Mouse (Mus musculus) NIH3T3 (cell line): Measurements from ENCODE around the gene Pigb.

ENCODE experiments used
- DNase-seq: peaks from one replicate; pipeline ENCODE4 v3.0.0-alpha.2; 2012; ENCODE audit warnings: low read depth

Gene Pigb

DNA sequence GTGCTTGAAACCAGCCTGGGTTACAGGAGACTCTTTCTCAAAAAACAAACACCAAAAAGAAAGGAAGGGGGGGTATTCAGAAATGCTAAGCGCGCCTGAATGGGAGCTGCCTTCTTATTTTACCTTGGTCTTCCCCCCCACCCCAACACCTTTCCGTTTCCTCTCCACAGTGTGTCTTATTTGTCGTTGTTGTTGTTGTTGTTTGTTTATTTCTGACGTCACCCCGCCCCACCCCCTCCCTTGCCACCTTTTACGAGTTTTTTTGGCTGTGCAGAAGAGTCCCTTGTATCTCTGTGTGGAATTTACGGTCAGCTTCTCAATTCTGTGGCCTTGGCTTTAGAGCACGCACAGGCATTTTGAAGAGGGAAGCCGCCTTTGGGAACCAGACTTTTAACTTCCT lies 5.5 kb upstream of the Pigb start:
- DNase-seq, result no peak

DNA sequence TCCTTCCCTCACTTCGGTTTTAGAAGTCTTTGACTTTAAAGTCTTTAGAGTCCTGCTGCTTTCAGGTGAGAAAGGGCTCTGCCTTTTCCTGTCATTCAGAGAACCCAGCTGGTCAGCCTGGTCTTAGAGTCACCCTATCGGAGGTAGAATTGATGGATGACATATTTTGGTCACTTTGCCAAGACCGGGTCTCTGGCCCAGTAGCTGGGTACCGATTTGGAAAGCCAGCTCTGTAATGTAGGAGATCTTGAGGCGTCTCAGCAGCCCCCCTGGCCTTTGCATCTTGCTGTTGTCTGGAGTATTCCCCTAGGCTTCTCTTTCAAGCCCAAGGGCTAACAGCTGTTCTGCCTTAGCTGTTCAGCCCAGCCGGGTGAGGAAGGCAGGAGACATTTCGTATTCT lies 5.0 kb upstream of the Pigb start:
- peak; percentile 11 for DNase-seq

GRCm38 (mm10) chr9:73044146-73045079 lies 4.2 kb upstream of the Pigb start, which contains the start of gene Rab27a:
TSS of gene Rab27a (plus strand) at chr9:73044854.
- DNase-seq, result peak; percentile 88

DNA sequence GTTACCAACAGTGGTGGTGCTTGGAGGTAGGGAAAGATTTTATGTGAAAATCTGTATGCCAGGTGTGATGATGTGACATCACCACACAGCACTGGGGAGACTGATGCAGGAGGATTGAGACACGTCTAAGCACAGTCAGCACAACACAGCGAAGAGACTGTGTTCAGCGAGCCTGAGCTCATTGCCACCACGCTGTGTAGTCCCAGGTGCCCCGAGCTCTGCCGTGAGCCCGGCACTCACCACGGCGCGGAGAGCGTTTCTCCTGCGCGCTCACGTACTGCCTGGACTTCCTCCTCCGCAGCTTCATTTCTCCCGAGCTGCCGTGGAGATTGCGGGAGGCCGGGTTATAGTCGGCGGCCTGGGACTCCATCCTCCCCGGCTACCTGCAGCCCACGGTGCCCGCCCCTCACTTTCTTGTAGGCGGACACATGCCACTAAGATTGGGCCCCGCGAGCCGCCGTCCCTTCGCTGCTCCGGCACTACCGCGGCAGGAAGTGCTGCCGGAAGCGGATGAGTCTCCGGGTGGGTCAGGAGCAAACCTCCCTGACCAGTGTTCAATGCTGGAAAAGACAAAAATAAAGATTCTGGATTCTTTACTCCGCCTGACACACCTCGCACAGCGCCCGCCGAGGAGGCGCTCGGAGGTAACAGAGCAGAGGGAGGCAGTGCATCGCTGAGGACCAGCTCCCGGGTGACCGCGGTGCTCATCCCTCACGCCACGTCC lies 794 bp downstream of the Pigb start:
- DNase-seq, result peak; percentile 88

DNA sequence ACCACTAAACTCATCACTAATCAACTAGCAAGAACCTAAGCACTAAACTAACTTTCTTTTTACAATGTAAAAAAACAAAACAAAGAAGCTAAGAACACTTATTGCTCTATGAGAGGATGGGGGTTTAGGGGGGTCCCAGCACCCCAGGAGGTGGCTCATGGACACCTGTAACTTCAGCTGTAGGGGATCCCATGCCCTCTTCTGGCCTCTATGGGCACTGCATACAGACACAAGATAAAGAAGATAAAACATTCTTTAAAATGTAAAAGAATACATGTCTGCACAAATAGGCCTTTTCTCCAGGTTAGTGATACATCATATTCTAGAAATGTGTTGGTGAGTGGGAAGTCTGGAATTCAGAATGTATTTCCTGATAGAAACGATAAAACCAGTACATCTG lies 6.8 kb downstream of the Pigb start:
- DNase-seq, result no peak

DNA sequence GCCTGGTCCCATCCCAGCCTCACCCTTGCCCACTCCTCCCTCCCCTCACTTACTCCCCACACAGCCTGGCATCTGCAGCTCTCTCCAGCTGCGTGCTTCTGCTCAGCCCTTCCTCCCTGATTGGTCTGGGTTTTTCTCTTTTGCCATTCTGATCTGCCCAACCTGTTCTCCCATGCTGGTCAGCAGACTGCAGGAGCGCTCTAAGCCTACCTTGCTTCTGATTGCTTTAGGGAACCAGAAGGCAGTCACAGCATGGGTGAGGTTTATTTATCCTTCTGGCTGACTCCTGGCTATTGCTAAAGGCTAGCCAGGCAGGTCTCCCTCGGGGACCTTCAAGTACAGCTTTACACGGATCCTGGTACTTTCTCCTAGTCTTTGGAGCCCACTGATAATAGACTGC lies 8.8 kb downstream of the Pigb start:
- DNase-seq, result no peak

- no peak for DNase-seq
These were observed 9.7 kb downstream of the Pigb start for GRCm38 (mm10) chr9:73030443-73030842.

DNA sequence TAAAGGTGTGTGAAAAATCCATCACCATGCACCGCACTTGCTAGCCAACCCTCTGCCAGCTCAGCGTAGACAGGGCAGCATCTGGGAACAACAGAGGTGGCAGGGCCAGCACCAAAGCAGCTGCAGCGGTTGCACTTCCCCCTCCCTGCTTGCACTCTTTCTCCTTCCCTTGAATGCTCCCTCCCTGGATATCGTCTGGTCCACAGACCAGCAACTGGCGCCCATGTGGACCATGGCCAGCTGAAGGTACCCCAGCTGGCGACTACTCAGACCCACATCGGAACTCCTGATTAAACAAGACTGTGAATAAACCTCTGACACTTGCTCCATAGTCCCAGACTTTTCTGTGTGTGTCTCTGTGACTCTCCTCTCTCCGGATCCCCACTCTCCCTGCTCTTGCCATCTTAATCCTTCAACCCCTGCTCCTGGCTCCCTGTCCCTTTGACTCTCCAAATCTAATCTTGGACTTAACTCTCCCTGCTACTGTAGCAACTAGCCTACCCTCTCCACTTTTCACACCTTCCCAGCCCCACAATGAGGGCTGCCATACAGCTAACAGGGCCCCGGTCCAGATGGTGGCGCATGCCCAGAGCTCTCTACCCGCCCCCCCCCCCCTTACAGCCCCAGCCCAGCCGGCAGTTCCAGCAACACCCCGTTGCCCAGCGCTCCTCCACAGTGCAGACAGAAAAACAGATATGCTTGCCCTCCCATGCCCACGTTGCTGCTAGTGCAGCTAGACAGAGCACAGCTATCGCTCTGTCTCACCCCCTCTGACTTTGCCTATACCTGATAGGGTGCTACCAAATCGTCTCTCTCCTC lies 14.2 kb downstream of the Pigb start:
- DNase-seq, result no peak

DNA sequence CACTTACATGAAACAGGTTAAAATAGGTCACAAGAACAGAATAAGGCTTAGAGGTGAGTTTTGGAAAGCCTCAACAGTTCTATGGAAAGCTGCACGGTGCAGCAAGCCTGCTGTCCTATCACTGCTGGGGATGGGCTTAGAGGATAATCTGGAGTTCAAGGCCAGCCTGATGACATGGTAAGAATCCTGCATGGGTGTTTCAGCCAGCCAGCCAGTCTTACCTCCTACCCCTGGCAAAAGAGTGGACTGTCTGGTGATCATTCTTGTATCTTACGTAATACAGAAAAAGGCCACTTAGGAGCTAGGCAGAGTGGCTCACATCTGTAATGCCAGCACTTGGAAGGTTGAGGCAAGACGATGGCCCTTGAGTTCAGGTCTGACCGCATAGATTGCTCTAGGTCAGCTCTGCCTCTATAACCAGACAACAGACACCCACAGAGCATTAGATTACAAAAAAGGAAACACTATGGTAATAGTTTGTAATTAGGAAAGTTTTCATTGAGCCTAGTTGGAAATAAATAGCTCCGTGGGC lies 19.5 kb downstream of the Pigb start:
- DNase-seq, result no peak

GRCm38 (mm10) chr9:73019841-73020240 lies 20.3 kb downstream of the Pigb start:
- no peak for DNase-seq

- DNase-seq, result no peak
These were observed 25.5 kb downstream of the Pigb start for GRCm38 (mm10) chr9:73014724-73015123.

GRCm38 (mm10) chr9:73012629-73013028 lies 27.5 kb downstream of the Pigb start:
- peak; percentile 2 for DNase-seq

DNA sequence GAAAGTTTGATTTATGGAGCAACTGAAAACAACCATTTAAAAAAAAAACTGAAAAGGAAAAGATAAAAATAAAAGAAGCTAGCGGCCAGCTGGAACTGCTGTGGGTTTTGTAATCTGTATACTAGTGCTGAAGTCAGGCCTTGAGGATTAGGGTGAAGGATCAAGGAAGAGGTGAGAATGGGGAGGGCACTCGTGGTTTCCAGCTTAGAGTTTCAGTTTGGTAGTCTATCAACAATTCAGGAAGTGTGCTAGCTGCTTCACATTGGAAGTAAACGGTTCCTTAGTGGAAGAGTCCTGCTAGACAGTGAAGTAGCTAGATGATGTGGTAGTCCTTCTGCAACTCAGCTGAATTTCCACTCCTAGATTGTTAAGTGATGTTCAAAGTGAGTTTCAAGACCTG lies 31.8 kb downstream of the Pigb start:
- no peak for DNase-seq

GRCm38 (mm10) chr9:73006175-73006574 lies 34.0 kb downstream of the Pigb start:
- DNase-seq, result no peak

DNA sequence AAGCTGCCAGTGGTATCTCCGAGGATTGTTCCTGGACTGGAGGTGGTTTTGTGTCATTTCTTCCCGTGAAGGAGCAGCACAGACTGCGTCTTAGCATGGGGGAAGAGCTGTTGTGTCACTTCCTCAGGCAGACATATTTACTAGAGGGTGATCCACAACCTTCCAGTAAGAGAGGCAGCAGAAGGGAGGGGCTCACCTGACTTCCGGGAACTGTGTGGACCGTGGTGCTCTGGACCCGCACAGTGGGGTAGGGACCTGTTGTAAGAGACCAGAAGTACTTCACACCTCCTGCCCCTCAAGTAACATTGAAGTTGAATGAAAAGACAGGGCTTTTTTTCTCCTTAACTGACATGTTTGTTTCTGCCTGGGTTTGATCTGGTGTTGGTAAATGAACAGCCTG lies 35.1 kb downstream of the Pigb start:
- DNase-seq, result no peak

- DNase-seq, result no peak
These were observed 36.1 kb downstream of the Pigb start for GRCm38 (mm10) chr9:73004076-73004475.

DNA sequence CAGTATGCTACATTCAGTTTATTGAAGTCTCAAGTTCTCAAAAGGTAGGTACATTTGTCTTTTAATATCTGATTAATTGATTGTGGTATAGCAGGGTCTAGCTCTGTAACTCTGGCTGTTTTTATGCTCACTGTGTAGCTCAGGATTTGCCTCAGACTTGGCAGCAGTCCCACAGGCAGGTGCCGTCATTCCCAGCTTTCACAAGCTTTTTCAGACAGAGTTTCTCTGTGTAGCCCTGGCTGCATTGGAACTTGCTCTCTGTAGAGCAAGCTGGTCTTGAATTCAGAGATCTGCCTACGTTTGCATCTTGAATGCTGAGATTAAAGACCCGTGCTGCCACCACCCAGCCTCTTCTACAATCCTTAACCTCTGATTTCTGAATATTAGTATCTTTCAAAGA lies 38.0 kb downstream of the Pigb start:
- DNase-seq, result no peak

DNA sequence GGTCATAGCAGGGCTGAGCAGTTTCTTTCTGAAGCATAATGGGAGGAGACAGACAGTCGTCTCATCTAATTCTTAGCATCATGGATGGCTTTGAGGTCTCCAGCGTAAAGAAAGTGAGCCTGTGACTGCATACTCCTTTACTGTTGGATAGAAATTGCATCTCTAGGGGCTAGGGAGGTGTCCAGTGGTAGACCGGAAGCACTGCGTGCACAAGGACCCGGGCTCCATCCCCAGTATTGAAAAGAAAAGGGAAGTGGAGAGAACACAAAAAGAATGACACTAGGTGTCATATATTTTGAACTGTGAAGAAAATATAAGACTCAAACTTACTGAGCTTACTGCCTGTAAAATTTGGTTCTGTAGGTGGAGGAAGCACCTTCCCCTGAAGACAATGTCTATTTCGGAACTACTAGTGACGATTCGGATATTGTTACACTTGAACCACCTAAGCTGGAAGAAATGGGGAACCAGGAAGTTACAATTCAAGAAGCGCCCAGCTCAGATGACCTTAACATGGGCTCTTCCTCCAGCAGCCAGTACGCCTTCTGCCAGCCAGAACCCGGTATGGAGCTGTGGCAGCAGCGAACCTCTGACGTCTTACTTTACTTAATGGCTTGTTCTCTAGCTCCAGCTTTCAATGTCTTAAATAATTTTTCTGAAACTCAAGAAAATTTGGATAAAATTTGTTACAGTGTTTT lies 38.7 kb downstream of the Pigb start:
- no peak for DNase-seq

- no peak for DNase-seq
These were observed 39.7 kb downstream of the Pigb start for GRCm38 (mm10) chr9:73000487-73000886.

DNA sequence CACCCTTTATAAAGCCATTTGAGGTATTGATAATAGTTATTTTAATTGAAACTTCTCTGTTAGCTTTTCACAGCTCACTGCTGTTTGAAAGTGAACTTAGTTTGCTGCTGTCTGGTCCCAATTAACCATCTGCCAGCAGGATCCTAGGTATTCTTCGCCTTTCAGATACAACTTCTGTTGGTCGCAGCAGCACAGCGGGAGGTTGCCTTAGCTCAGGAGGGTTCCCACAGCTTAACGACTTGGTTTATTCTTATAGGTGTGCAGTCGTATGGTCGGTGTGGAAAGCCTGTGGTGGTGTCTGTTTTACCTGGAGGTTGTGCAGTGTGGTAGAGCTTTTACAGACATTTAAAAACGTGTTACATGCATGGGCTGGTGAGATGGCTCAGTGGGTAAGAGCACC lies 43.4 kb downstream of the Pigb start:
- DNase-seq, result no peak

DNA sequence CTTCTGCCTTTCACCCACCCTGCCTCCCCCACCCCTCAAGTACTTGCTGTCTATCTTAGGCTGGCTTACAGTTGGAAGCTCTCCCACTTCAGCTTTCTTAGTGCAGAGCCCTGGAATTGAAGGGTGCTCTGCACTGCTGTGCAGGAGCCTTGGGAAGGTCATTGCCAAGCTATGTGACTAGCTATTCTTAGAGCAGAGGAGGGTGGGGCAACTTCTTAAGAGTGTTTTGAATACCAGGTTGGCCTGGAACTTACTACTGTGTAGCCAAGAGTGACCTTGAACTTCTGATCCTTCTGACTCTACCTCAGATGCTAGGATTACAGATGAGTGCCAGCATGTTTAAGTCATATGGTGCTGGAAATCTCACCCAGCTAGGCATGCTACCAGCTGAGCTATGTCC lies 44.0 kb downstream of the Pigb start:
- no peak for DNase-seq

DNA sequence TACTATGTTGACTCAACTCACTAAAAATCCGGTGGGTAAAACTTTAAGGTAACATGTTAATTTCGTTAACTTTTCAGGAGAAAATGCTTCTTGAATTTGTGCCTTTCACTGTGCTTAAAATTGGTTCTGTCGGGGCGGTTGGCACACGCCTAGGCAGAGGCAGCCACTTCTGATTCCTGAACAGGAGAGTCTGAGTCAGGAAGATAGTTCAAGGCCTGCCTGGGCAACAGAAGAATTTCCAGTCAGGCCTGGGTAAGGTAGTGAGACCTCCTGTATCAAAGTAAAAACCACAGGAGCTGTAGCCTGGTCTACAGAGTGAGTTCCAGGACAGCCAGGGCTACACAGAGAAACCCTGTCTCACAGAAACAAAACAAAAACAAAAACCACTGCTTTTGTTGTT lies 47.6 kb downstream of the Pigb start:
- no peak for DNase-seq
